Mouse (Mus musculus) neural tube, embryonic 11.5 days (tissue): ENCODE data around the gene Srrt. TPM values are rescaled to one million over a fixed set of nuclear protein-coding genes. Genes with fewer than 3 reads are reported as not detected.

Source experiments
- ATAC-seq: fragments of 200-750 bp; cut with Nextera tagmentation; 2 replicates; pipeline ENCODE4 v1.8.0; 2017; ENCODE audit warnings: moderate number of reproducible peaks, mild to moderate bottlenecking, moderate TSS enrichment, moderate library complexity; ENCODE audit not compliant: insufficient read depth, low FRiP score, low TSS enrichment
- DNase-seq: peaks from one replicate; pipeline ENCODE4 v3.0.0-alpha.2; 2015; ENCODE audit warnings: low spot score
- H3K27ac ChIP-seq: fragments of 300-500 bp; sonication (generic); 2 replicates; pipeline ENCODE4 v1.5.1; 2014; ENCODE audit warnings: low read depth, mild to moderate bottlenecking, low read length
- H3K27me3 ChIP-seq: fragments of 300-500 bp; sonication (generic); 2 replicates; pipeline ENCODE4 v1.6.1; 2014; ENCODE audit warnings: mild to moderate bottlenecking, low read length, mixed read lengths; ENCODE audit not compliant: control insufficient read depth, insufficient read depth
- H3K36me3 ChIP-seq: fragments of 300-500 bp; sonication (generic); 2 replicates; pipeline ENCODE4 v1.6.1; 2014; ENCODE audit warnings: mild to moderate bottlenecking, low read length, moderate library complexity, mixed read lengths; ENCODE audit not compliant: control insufficient read depth, insufficient read depth
- H3K4me1 ChIP-seq: fragments of 300-500 bp; sonication (generic); 2 replicates; pipeline ENCODE4 v1.6.1; 2014; ENCODE audit warnings: low read length, mixed read lengths; ENCODE audit not compliant: control insufficient read depth, insufficient read depth
- H3K4me2 ChIP-seq: fragments of 300-500 bp; sonication (generic); 2 replicates; pipeline ENCODE4 v1.6.1; 2014; ENCODE audit warnings: low read depth, mild to moderate bottlenecking, moderate library complexity
- H3K4me3 ChIP-seq: fragments of 300-500 bp; sonication (generic); 2 replicates; pipeline ENCODE4 v1.5.1; 2014; ENCODE audit warnings: low read depth, low read length
- H3K9ac ChIP-seq: fragments of 300-500 bp; sonication (generic); 2 replicates; pipeline ENCODE4 v1.6.1; 2014; ENCODE audit warnings: mild to moderate bottlenecking, low read length
- H3K9me3 ChIP-seq: fragments of 300-500 bp; sonication (generic); 2 replicates; pipeline ENCODE4 v1.6.1; 2016; ENCODE audit warnings: low read length; ENCODE audit not compliant: control insufficient read depth
- WGBS: fragments of 180-500 bp; shearing (Covaris S2); extraction: QIAGEN DNeasy Blood & Tissue Kit; methylation state at CpG from one replicate; pipeline ENCODE4 v1.1.7; 2014; 5-methylcytosine and 5-hydroxymethylcytosine counted together
- polyA plus RNA-seq: library from polyadenylated mRNA; unstranded; fragments of >200 nt; fragmentation: Nextera tagmentation; extraction: Ambion mirVana; gene quantifications from 2 replicates; pipeline ENCODE4 v1.2.1, GENCODE M21; 2014

The Srrt gene
- polyA plus RNA-seq, 1 experiment from 2014 or later = 166 TPM

DNA sequence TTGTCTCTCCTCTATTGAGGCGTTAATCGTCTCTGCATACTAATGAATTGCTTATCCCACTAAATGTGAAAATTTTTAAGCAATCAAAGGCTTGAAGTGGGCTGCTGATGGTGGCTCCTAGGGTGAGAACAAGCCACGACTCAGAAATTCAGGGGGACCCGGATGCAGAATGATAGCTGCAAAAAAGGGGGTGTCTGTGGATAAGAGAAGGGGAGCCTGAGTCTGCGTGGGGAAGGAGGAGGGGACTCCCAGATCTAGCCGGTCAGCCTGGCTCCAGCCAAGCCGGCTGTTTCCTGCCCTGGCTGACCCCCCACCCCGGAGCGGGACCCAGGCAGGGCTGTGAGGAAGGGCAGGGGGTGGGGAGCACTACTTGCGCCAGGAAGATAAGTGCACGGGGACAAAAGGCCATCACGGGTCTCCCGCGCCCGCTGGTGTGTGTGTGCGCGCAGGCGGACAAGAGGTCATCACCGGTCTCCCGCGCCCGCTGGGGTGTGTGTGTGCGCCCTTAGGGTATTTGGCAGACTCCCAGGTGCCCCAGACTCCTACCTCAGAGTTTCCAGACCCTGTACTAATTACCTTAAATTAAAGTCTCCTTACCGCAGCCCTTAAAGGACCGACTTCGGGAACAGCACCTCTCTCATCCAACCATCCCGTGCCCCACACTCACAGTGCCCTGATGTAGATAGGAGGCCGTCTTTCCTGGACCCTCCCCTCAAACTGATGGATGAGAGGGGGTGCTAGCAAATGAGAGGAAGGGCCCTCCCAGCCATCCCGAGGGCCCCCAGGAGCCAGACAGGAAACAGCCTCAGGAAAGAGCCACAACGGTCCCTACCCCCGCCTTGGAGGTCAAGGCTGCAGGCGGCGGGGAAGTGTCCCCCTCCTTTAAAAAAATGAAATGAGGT, 41.3 kb upstream of the Srrt start:
- Histone ChIP-seq H3K27ac (peak overlapping the region; percentile 78), H3K36me3 (peaks cover 2% of the 10 kb centered on the region; the same call in 1 of the 2 replicates), H3K4me1 (peaks cover 24% of the 10 kb centered on the region), H3K4me3 (peak overlapping the region; percentile 85), H3K9ac (peak overlapping the region; percentile 94), H3K27me3 (no peaks in the 10 kb centered on the region), H3K4me2 (peak overlapping the region; percentile 92), H3K9me3 (no peaks in the 10 kb centered on the region)
- DNase-seq = peak; percentile 58
- ATAC-seq = no peak
- WGBS = under 1% methylated on average over 33 of the region's 33 CpGs

DNA sequence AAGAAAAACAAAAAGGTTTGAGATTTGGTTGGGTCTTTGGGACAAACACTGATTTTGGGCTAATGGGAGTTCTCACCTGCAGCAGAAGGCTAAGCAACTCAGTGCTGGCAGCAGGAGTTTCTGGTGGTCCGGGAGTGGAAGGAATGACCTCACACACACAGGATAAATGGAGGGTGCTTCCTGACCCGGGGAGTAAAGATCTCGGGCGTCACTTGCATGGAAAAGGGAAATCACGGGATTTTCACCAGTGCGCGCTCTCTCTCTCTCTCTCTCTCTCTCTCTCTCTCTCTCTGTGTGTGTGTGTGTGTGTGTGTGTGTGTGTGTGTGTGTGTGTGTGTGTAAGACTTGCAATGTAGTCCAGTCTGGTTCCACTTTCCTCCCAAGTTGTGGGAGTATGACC, 40.4 kb upstream of the Srrt start:
- DNase-seq (no peak), ATAC-seq (no peak)
- Histone ChIP-seq H3K4me2 (peak overlapping the region; percentile 92), H3K9ac (no peak overlapping the region; the same call in 1 of the 2 replicates), H3K36me3 (no peaks in the 10 kb centered on the region), H3K4me1 (peaks cover 24% of the 10 kb centered on the region), H3K9me3 (no peaks in the 10 kb centered on the region), H3K27me3 (no peaks in the 10 kb centered on the region), H3K4me3 (no peak overlapping the region), H3K27ac (no peak overlapping the region)
- 20% methylated on average over 7 of the region's 7 CpGs for WGBS

DNA sequence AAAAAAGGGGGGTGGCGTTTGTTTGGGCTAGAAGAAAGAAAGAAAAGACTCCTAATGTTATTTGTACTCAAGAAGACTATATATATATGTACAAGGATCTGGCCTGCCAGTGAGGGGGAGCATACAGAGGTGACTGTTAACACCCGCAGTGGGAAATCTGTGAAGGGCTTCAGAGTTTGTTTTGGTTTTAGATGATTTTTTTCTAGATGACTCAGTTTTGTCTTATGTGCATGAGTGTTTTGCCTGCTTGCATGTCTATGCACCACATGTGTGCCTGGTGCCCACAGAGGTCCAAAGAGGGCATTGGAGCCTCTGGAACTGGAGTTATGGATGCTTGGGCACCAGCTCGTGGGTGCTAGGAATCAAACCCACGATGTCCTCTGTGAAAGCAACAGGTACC, 39.5 kb upstream of the Srrt start:
- no peaks in the 10 kb centered on the region for H3K36me3 ChIP-seq
- no peak overlapping the region for H3K4me2 ChIP-seq
- H3K9me3 ChIP-seq = no peaks in the 10 kb centered on the region
- no peak overlapping the region for H3K9ac ChIP-seq
- peaks cover 19% of the 10 kb centered on the region for H3K4me1 ChIP-seq
- H3K4me3 ChIP-seq = no peak overlapping the region
- DNase-seq (no peak), ATAC-seq (no peak)
- no peak overlapping the region for H3K27ac ChIP-seq
- no peaks in the 10 kb centered on the region for H3K27me3 ChIP-seq
- 83% methylated on average over 4 of the region's 4 CpGs for WGBS

DNA sequence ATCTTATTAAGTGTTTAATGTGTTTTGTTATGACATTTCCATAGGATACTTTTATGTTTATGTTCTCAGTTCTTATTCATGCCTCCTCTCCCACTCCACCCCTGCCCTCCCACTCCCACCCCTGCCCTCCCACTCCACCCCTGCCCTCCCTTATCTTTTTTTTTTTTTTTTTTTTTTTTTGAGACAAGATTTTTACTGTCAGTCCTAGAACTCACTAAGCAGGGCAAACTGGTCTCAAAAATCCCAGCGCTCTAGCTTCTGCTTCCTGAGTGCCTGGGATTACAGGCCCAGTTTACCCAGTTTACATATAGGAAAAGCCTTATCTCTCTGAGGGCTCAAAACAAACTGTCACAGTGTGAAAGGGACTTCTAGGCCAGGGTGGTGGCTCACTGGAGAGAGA, 38.9 kb upstream of the Srrt start:
- Histone ChIP-seq H3K4me3 (no peak overlapping the region), H3K4me2 (no peak overlapping the region), H3K27me3 (no peaks in the 10 kb centered on the region), H3K9me3 (no peaks in the 10 kb centered on the region), H3K27ac (no peak overlapping the region), H3K9ac (no peak overlapping the region), H3K4me1 (peaks cover 14% of the 10 kb centered on the region), H3K36me3 (no peaks in the 10 kb centered on the region)
- DNase-seq (no peak), ATAC-seq (no peak)
- WGBS = 77% methylated on average over 1 of the region's 1 CpGs

DNA sequence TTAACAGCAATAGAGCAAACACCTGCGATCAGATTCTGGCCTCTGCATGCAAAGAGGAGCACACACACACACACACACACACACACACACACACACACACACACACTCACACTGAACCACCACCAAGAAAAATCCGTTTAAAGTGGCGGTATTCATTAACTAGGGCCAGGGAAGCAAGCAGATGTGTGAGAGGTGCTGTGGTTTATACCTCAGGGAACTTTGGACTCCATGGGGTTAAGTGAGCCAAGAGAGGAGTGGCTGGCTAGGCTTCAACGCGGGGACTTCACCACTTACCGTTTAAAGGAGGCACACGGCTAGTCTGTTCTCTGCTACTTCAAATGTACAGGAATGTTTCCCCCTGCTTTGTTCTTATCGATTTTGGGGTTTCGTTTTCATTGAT, 38.3 kb upstream of the Srrt start:
- Histone ChIP-seq H3K9me3 (no peaks in the 10 kb centered on the region), H3K36me3 (no peaks in the 10 kb centered on the region), H3K4me3 (no peak overlapping the region), H3K4me1 (peaks cover 13% of the 10 kb centered on the region), H3K27ac (no peak overlapping the region), H3K27me3 (no peaks in the 10 kb centered on the region), H3K4me2 (no peak overlapping the region), H3K9ac (no peak overlapping the region)
- ATAC-seq = no peak
- DNase-seq = no peak
- 26% methylated on average over 9 of the region's 9 CpGs for WGBS

DNA sequence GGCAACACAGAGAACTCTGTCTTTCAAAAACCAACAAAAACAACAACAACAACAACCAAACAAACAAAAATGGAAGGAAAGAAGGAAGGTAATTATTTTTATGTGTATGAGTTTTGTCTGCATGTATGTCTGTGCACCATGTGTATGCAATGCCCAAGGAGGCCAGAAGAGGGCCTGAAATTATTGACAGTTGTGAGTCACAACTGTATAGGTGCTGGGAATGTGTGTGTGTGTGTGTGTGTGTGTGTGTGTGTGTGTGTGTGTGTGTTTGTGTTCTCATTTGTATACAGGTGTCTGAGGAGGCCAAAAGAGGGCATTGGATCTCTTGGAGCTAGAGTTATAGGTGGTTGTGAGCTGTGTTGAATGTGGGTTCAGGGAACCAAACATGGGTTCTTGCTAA, 36.4 kb upstream of the Srrt start:
- H3K4me1 ChIP-seq = peaks cover 11% of the 10 kb centered on the region
- H3K27me3 ChIP-seq = no peaks in the 10 kb centered on the region
- ATAC-seq (no peak), DNase-seq (no peak)
- H3K9ac ChIP-seq = no peak overlapping the region
- H3K4me2 ChIP-seq = no peak overlapping the region
- H3K9me3 ChIP-seq = no peaks in the 10 kb centered on the region
- H3K36me3 ChIP-seq = no peaks in the 10 kb centered on the region
- H3K27ac ChIP-seq = no peak overlapping the region
- no peak overlapping the region for H3K4me3 ChIP-seq

DNA sequence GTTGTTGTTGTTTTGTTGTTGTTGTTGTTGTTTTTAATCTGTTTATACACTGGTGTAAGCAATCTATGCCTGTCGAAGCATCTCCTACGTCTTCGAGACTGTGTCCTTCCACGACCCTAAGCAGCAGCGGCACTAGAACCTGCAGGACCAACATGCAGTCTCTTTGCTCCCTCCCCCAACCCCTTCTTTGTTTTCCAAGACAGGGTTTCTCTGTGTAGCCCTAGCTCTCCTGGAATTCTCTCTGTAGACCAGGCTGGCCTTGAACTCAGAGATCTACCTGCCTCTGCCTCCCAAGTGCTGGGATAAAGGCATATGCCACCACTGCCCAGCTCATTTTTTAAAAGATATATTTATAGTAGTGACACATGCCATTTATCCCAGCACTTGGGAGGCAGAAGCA, 35.9 kb upstream of the Srrt start:
- H3K36me3 ChIP-seq = no peaks in the 10 kb centered on the region
- H3K4me1 ChIP-seq = peaks cover 10% of the 10 kb centered on the region
- no peak for ATAC-seq
- H3K9me3 ChIP-seq = no peaks in the 10 kb centered on the region
- H3K9ac ChIP-seq = no peak overlapping the region
- no peaks in the 10 kb centered on the region for H3K27me3 ChIP-seq
- 96% methylated on average over 5 of the region's 5 CpGs for WGBS
- H3K4me3 ChIP-seq = no peak overlapping the region
- H3K27ac ChIP-seq = no peak overlapping the region
- DNase-seq = no peak
- H3K4me2 ChIP-seq = no peak overlapping the region

DNA sequence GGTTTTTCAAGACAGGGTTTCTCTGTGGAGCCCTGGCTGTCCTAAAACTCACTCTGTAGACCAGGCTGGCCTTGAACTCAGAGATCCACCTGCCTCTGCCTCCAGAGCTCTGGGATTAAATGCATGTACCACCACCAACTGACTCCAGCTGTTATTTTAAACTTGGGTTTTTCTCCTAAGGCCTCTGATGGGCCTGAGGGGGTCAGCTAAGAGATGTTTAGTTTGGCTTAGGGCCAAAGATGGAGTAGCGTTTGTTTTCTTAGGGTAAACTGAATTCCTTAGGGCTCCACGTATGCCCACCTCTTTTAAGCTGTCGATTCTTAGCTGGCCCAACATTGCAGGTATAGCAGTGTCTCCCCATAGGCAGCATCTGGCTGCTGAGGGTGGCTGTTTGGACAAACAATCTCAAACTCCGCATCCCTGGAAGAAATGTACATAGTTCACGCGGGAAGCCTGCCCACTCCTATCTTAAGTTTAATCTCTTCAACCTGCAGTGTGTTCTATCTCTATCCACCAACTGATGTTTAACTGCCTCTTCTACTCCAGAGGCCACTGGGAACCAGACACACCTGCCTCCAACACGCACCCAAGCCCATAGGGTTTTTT, 35.0 kb upstream of the Srrt start:
- Histone ChIP-seq H3K4me1 (peaks cover 6% of the 10 kb centered on the region; the same call in 1 of the 2 replicates), H3K4me3 (no peak overlapping the region), H3K4me2 (no peak overlapping the region), H3K9ac (no peak overlapping the region), H3K27ac (no peak overlapping the region), H3K36me3 (no peaks in the 10 kb centered on the region), H3K9me3 (no peaks in the 10 kb centered on the region), H3K27me3 (no peaks in the 10 kb centered on the region)
- 85% methylated on average over 7 of the region's 7 CpGs for WGBS
- DNase-seq (no peak), ATAC-seq (no peak)

DNA sequence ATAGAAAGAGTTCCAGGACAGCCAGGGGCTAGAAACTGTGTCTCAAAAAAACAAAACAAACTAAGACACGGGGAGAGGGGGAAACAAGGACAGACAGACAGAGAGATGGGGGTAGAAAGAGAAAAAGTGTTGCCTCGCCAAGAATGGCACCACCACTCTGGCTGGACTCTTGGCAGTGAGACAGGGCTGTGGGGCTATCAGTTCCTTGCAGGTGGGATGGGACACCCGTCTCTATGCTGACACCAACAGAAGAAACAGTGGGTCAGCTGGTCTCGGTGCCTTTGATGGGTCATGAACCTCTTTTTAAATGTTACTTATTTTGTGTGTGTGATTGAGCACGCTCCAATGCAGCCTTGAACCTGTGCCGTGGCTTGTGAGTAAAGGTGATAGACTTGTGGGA, 32.7 kb upstream of the Srrt start:
- no peak overlapping the region for H3K27ac ChIP-seq
- no peaks in the 10 kb centered on the region for H3K36me3 ChIP-seq
- peaks cover 6% of the 10 kb centered on the region; the same call in 1 of the 2 replicates for H3K4me1 ChIP-seq
- peak overlapping the region; percentile 84; the same call in 1 of the 2 replicates for H3K4me2 ChIP-seq
- ATAC-seq (no peak), DNase-seq (no peak)
- H3K27me3 ChIP-seq = no peaks in the 10 kb centered on the region
- no peak overlapping the region for H3K4me3 ChIP-seq
- no peak overlapping the region for H3K9ac ChIP-seq
- H3K9me3 ChIP-seq = no peaks in the 10 kb centered on the region
- WGBS = 81% methylated on average over 6 of the region's 6 CpGs
